Mouse (Mus musculus) neural tube, embryonic 11.5 days (tissue): ENCODE data around the gene Skint8. TPM values are rescaled to one million over a fixed set of nuclear protein-coding genes. Genes with fewer than 3 reads are reported as not detected.
"Not testable (repeated sequence)": the region's sequence is repeated elsewhere in the genome, so short reads cannot be mapped to it uniquely, and the experiment has no call there.

Experiments used
- ATAC-seq: fragments of 200-750 bp; cut with Nextera tagmentation; 2 replicates; pipeline ENCODE4 v1.8.0; 2017; ENCODE audit warnings: moderate number of reproducible peaks, mild to moderate bottlenecking, moderate TSS enrichment, moderate library complexity; ENCODE audit not compliant: insufficient read depth, low FRiP score, low TSS enrichment
- DNase-seq: peaks from one replicate; pipeline ENCODE4 v3.0.0-alpha.2; 2015; ENCODE audit warnings: low spot score
- H3K27ac ChIP-seq: fragments of 300-500 bp; sonication (generic); 2 replicates; pipeline ENCODE4 v1.5.1; 2014; ENCODE audit warnings: low read depth, mild to moderate bottlenecking, low read length
- H3K27me3 ChIP-seq: fragments of 300-500 bp; sonication (generic); 2 replicates; pipeline ENCODE4 v1.6.1; 2014; ENCODE audit warnings: mild to moderate bottlenecking, low read length, mixed read lengths; ENCODE audit not compliant: control insufficient read depth, insufficient read depth
- H3K36me3 ChIP-seq: fragments of 300-500 bp; sonication (generic); 2 replicates; pipeline ENCODE4 v1.6.1; 2014; ENCODE audit warnings: mild to moderate bottlenecking, low read length, moderate library complexity, mixed read lengths; ENCODE audit not compliant: control insufficient read depth, insufficient read depth
- H3K4me1 ChIP-seq: fragments of 300-500 bp; sonication (generic); 2 replicates; pipeline ENCODE4 v1.6.1; 2014; ENCODE audit warnings: low read length, mixed read lengths; ENCODE audit not compliant: control insufficient read depth, insufficient read depth
- H3K4me2 ChIP-seq: fragments of 300-500 bp; sonication (generic); 2 replicates; pipeline ENCODE4 v1.6.1; 2014; ENCODE audit warnings: low read depth, mild to moderate bottlenecking, moderate library complexity
- H3K4me3 ChIP-seq: fragments of 300-500 bp; sonication (generic); 2 replicates; pipeline ENCODE4 v1.5.1; 2014; ENCODE audit warnings: low read depth, low read length
- H3K9ac ChIP-seq: fragments of 300-500 bp; sonication (generic); 2 replicates; pipeline ENCODE4 v1.6.1; 2014; ENCODE audit warnings: mild to moderate bottlenecking, low read length
- H3K9me3 ChIP-seq: fragments of 300-500 bp; sonication (generic); 2 replicates; pipeline ENCODE4 v1.6.1; 2016; ENCODE audit warnings: low read length; ENCODE audit not compliant: control insufficient read depth
- WGBS: fragments of 180-500 bp; shearing (Covaris S2); extraction: QIAGEN DNeasy Blood & Tissue Kit; methylation state at CpG from one replicate; pipeline ENCODE4 v1.1.7; 2014; 5-methylcytosine and 5-hydroxymethylcytosine counted together
- polyA plus RNA-seq: library from polyadenylated mRNA; unstranded; fragments of >200 nt; fragmentation: Nextera tagmentation; extraction: Ambion mirVana; gene quantifications from 2 replicates; pipeline ENCODE4 v1.2.1, GENCODE M21; 2014

Gene Skint8
- not detected in 2 replicates for polyA plus RNA-seq

DNA sequence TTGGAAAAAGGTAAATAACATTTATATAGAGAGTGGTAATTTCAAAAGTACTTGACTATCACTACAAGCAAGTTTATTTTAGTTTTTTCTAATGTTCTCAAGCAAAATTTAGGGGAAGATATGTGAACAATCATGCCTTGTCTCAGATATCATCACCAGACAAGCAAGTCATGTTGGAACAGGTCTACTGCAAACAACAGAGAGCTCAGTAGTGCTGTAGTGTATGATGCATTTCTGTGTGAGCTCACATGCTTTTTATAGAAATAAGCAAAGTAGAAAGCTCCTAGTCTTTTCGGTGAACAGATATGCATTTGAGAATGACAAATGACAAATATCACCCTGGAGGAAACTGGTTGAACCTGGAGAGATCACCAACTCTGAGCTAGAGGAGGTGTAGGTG is at the start of gene Skint8:
Gene Skint8 (plus strand): TSS at position 301 of the 400 bp plus-strand sequence.
- no peaks in the 10 kb centered on the region for H3K27me3 ChIP-seq
- DNase-seq (no peak), ATAC-seq (no peak)
- H3K4me3 ChIP-seq = no peak within 1 kb of the TSS
- no peaks in the 10 kb centered on the region; the same call in 1 of the 2 replicates for H3K9me3 ChIP-seq
- H3K9ac ChIP-seq = no peak within 1 kb of the TSS
- no peaks in the 10 kb centered on the region for H3K36me3 ChIP-seq
- 91% methylated on average over 1 of the region's 1 CpGs for WGBS
- H3K4me2 ChIP-seq = no peak within 1 kb of the TSS
- no peak within 1 kb of the TSS for H3K27ac ChIP-seq
- no peaks in the 10 kb centered on the region for H3K4me1 ChIP-seq

GRCm38 (mm10) chr4:111880112-111880875 is 38.9 kb upstream of the Skint8 start:
- DNase-seq (no peak), ATAC-seq (no peak)
- WGBS = 48% methylated on average over 4 of the region's 4 CpGs
- Histone ChIP-seq H3K4me1 (no peaks in the 10 kb centered on the region), H3K9me3 (no peaks in the 10 kb centered on the region), H3K4me2 (no peak overlapping the region), H3K27me3 (no peaks in the 10 kb centered on the region), H3K9ac (no peak overlapping the region), H3K4me3 (no peak overlapping the region), H3K36me3 (no peaks in the 10 kb centered on the region), H3K27ac (no peak overlapping the region)

- DNase-seq (no peak), ATAC-seq (no peak)
- H3K4me3 ChIP-seq = no peak overlapping the region
- H3K36me3 ChIP-seq = no peaks in the 10 kb centered on the region
- no peaks in the 10 kb centered on the region for H3K9me3 ChIP-seq
- no peak overlapping the region for H3K4me2 ChIP-seq
- no peaks in the 10 kb centered on the region for H3K27me3 ChIP-seq
- no peak overlapping the region for H3K27ac ChIP-seq
- no peak overlapping the region for H3K9ac ChIP-seq
- no peaks in the 10 kb centered on the region for H3K4me1 ChIP-seq
- WGBS = 92% methylated on average over 12 of the region's 12 CpGs
These were observed 35.6 kb upstream of the Skint8 start for GRCm38 (mm10) chr4:111883543-111883942.

DNA sequence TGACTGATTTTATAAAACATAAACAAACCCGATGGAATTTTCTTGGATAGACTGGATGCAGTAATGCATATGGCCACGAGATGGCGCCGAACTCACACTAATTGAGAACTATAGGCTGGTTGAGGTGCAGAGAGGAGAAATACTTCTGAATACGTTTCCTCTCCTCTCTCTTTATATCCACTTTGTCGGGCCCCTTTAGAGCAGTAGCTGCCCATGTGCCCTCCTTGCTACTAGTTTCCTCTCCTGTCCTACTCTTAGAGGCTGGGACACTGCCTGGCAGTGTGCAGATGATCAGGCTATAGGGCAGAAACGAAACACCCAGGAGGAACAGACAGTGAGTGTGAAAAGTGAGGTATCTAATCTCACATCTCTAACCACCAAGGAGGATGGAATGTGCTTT is 33.2 kb upstream of the Skint8 start:
- DNase-seq (peak; percentile 68), ATAC-seq (peak; percentile 72)
- Histone ChIP-seq H3K4me1 (no peaks in the 10 kb centered on the region), H3K4me3 (no peak overlapping the region), H3K27me3 (no peaks in the 10 kb centered on the region), H3K9me3 (no peaks in the 10 kb centered on the region), H3K27ac (no peak overlapping the region), H3K4me2 (peak overlapping the region; percentile 24; the same call in 1 of the 2 replicates), H3K9ac (no peak overlapping the region), H3K36me3 (no peaks in the 10 kb centered on the region)
- WGBS = 14% methylated on average over 7 of the region's 7 CpGs

DNA sequence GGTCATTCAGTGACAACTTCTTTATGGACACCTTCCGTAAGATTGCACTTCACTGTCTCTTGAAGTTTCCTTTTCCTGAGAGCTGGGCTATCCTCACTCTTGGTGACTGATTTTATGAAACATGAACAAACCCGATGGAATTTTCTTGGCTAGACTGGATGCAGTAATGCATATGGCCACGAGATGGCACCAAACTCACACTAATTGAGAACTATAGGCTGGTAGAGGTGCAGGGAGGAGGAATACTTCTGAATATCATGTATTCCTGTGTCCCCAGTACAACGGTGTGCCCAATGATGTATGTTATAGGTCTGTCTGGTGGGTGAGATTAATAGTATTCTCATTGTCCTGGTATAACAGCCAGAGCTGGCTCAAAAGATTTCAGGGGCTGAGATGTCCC is 32.6 kb upstream of the Skint8 start:
- H3K9me3 ChIP-seq = no peaks in the 10 kb centered on the region
- 27% methylated on average over 4 of the region's 4 CpGs for WGBS

DNA sequence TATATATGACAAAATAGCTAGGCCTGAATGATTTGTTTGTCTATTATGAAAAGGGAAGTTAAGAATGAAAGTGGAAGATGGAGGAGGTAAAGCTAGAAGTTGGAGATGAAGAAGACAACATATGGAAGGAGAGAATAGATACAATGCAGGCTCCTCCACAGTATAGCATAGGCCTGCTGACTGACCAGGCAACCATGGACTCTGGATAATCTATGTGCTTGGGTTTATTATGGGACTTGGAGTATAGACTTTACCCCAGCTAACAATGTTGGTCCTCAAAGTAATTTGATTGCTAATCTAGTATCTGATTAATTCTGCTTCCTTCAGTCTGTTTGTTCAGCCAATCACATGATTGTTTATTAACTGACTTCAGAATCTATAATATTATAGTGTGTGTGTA is 27.1 kb upstream of the Skint8 start:
- Histone ChIP-seq H3K9me3 (no peaks in the 10 kb centered on the region), H3K36me3 (no peaks in the 10 kb centered on the region), H3K4me1 (no peaks in the 10 kb centered on the region), H3K4me2 (no peak overlapping the region), H3K4me3 (no peak overlapping the region), H3K27ac (no peak overlapping the region), H3K27me3 (no peaks in the 10 kb centered on the region), H3K9ac (no peak overlapping the region)
- DNase-seq (no peak), ATAC-seq (no peak)

More for the DNA sequence above, 32.6 kb upstream of the Skint8 start:
- H3K4me3 ChIP-seq = no peak overlapping the region
- no peak overlapping the region for H3K27ac ChIP-seq
- DNase-seq = peak; percentile 72
- no peaks in the 10 kb centered on the region for H3K36me3 ChIP-seq
- no peaks in the 10 kb centered on the region for H3K27me3 ChIP-seq
- ATAC-seq = peak; percentile 85
- H3K9ac ChIP-seq = no peak overlapping the region
- no peaks in the 10 kb centered on the region for H3K4me1 ChIP-seq
- no peak overlapping the region for H3K4me2 ChIP-seq

DNA sequence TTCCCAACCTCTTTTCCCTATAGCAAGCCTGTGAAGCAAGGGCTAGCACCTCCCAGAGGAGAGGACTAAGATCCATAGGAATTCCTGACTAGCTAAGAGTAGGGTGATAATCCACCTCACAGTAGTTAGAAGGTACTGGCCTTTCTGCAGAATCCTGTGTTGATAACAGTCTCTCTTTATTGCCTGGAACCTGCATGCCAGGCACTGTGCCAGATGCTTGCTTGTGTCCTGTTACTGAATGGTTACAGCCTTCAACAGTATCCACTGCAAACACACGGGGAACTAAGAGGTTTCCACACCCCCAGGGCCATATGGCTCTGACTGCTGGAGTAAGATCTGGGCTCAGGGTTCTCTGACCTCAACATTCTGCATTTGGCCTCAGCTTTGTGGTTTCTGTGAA is 21.4 kb upstream of the Skint8 start:
- no peak overlapping the region for H3K4me2 ChIP-seq
- no peaks in the 10 kb centered on the region for H3K36me3 ChIP-seq
- H3K9me3 ChIP-seq = no peaks in the 10 kb centered on the region
- no peak overlapping the region for H3K4me3 ChIP-seq
- WGBS = 59% methylated on average over 1 of the region's 1 CpGs
- no peak overlapping the region for H3K9ac ChIP-seq
- H3K4me1 ChIP-seq = no peaks in the 10 kb centered on the region
- ATAC-seq = no peak
- no peak overlapping the region for H3K27ac ChIP-seq
- H3K27me3 ChIP-seq = no peaks in the 10 kb centered on the region
- DNase-seq = no peak

DNA sequence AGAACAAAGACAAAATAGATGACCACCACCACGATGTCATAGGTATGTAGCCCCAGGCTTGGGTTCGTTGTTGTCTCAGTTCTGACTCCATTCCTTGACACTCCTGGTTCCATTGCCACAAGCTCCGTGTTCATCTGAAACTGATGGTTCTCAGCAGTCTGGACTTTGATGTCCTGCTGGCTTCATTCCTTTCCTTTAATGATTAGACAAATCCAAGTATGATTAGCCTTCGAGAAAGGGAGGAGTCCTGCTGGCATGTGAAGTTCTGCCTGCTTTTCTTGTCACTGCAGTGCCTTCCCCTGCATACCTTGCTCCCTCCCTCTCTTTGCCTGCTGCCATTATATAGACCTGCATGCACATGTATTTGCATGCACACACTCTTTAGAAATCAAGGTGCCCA is 20.6 kb upstream of the Skint8 start:
- no peak overlapping the region for H3K4me2 ChIP-seq
- H3K27me3 ChIP-seq = no peaks in the 10 kb centered on the region
- H3K4me3 ChIP-seq = no peak overlapping the region
- no peak overlapping the region for H3K9ac ChIP-seq
- DNase-seq (no peak), ATAC-seq (no peak)
- no peaks in the 10 kb centered on the region for H3K4me1 ChIP-seq
- H3K27ac ChIP-seq = no peak overlapping the region
- H3K9me3 ChIP-seq = no peaks in the 10 kb centered on the region
- WGBS = 77% methylated on average over 4 of the region's 4 CpGs
- no peaks in the 10 kb centered on the region for H3K36me3 ChIP-seq

DNA sequence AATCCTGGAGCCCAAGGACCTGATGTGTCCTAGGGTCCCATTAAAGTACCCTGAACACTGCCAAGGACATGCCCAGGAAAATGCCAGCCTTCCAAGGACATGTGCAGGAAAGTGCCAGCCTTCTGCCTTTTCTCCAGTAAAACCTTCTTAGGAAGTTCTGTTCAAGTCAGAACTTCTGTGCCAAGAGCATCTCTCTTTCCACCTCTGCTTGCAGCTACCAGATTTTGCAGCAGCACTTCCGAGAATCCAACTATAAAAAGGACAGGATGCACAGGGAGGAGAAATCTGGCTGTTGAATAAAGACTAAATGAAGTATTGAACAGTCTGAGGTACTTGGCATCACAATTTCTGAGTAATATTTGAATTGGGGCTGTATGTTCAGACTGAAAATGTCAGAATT is 18.7 kb upstream of the Skint8 start:
- not testable (repeated sequence) for DNase-seq, H3K36me3 ChIP-seq, H3K4me3 ChIP-seq, H3K27ac ChIP-seq, H3K4me2 ChIP-seq, H3K4me1 ChIP-seq, H3K9me3 ChIP-seq, ATAC-seq, H3K9ac ChIP-seq, H3K27me3 ChIP-seq
- 79% methylated on average over 1 of the region's 1 CpGs for WGBS
